Mouse (Mus musculus): ENCODE measurements at regions not wholly inside any gene's neighbourhood (a gene's known extent, or its start where the extent isn't known, plus 50 kb on each side); places are given as distances from the start of the nearest gene placed in this dataset.

GRCm38 (mm10) chr2:178688586-178688985 is 258.3 kb downstream of the Cdh26 start:
- no peak for TF ChIP-seq POLR2A (IDR thresholded peaks at IDR 0.05; ENCODE audit: extremely low read depth, insufficient read depth, low read length)
- no peak for TF ChIP-seq CTCF (IDR thresholded peaks at IDR 0.05; ENCODE audit: low read depth, low read length)

Measured in liver, adult 2 months (tissue).